Mouse (Mus musculus) liver (tissue): Measurements from ENCODE around the gene Itgb4.
A peak's percentile ranks its signal among the peaks of the same experiment; 100 is the strongest.

Source experiments
- DNase-seq: peaks from one replicate; pipeline ENCODE4 v3.0.0-alpha.2; 2020; ENCODE audit warnings: mixed read lengths

The Itgb4 gene

DNA sequence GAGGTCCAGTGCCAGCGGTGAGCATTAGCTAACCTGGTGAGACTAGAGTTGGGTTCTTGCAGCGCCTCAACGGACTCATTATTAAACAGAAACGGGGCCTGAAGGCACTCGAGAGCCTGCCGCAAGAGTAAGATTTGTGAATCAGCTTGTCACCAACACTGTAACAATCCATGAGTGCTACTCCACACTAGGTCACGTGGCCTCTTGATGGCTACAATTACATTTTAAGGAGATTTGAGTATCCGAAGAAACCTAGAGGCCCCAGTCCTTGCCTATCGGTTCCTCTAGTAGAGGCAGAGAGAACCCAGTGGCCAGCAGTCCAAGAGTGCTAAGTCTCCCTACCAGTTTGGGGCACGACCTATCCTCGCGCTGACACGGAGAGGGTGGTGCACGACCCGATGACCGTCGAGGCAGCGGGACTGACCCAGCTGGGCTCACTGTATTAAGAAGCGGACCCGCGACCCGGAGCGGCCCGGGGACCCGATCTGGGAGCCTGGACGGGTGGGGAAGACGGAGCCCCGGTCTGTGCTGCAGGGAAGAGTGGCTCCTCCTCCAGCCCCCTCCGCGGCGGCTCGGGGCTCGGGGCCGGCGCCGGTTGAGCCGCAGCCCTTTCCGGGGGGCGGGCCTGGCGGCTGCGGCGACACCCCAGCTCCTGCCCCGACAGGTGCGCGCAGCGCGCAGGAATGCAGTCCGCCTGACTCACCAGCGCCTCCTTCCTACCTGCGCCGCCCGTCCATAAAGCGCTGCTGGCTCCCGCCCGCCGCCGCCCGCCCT, at the start of gene Itgb4:
TSS of gene Itgb4 (plus strand) at position 401 of the 774 bp plus-strand sequence.
- peak; percentile 37 for DNase-seq

DNA sequence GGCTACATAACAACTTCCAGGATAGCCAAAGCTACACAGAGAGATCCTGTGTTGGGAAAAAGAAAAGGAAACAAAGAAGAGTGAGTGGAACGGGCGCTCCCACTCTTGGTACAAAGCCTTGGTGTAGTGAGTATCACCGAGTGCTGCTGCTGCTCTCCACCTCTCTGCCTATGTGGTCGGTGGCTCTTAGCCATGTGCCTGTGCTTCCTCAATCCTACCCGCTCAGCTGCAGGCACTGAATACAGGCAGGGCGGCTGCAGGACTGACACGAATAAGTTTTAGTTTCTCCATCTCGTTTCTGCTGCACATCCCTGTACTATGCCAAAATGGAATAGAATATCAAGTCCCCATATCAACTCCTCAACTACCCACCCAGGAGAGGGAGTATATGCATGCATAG, 45.5 kb upstream of the Itgb4 start:
- no peak for DNase-seq

DNA sequence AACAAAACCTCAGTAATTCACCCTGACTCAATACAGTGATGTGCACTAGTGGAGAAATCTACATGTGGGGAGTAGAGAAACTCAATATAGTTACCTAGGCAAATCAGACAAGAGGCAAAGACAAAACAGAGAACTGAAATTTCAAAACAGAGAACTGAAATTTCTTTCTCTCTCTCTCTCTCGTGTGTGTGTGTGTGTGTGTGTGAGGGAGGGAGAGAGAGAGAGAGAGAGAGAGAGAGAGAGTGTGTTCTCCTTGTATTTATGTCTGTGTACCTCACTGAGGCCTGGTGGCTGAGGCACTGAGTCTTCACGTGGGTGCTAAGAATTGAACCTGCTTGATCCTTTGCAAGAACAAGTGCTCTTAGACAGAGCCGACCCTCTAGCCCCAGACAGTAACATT, 44.7 kb upstream of the Itgb4 start:
- no peak for DNase-seq

DNA sequence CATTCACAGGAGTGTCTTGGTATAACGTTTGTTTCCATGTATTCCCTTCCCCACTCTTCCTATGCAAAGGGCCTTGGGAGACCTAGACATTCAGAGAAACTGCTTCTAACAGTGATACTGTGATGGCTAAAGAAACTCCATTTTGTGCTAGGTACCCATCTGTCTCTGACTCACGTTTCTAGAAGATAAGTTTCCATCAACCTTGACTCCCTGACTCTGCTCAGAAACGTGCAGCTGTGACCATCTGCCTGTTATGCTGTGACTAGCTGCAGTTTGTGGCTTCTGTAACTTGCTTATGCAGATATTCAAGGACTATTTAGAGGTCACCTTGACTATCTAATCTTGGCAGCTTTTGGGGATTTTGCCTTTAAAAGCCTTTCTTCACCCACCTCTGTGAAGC, 43.3 kb upstream of the Itgb4 start:
- DNase-seq: no peak

DNA sequence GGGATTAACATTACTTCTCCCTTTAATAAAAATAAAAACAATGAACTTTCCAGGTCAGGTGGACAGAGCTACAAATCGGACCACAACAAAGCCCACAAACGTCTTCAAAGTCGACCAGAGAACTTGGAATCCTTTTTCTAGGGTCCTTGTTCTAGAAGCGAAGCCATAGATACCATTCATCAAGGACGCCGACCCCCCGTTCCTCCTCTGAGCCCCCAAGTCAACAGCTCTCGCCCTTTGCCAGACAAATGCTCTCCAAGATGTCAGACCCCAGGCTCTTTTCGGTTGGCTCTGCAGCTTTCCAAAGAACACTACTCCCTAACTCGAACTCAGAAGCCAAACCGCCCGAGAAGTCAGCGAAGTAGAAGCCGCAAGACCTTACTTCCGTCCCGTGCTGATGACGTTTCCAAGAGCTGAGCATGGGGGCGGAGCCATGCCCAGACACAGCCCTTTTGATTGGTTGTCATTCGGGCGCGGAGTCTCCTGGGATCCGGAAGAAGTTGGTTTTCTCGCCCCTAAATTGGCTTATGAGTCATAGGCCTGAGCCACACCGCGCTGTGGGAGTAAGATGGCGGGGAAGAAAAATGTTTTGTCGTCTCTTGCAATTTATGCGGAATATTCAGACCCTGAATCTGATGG, 41.3 kb upstream of the Itgb4 start, which contains the start of the genes Sap30bp and Recql5:
TSS of gene Sap30bp (plus strand) at position 175 of the 639 bp plus-strand sequence.
TSS of gene Recql5 (minus strand) at position 370 of the 639 bp plus-strand sequence.
- DNase-seq: peak; percentile 95

DNA sequence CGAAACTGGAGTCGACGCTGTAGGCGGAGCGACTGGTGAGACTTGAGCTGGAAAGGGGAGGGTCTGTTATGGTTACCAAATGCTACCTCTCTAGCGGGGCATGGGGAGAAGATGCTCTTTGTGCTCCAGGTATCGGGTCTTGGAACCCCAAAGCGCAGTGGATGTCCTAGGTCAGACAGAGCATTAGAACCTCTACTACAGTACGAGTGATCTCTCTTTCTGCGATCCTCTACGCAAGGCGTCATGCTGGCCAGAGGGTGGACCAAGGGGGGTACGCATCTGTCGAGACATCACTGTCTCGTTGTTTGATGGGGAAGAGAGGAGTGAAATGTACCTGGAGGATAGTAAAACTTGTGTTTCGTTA, 40.8 kb upstream of the Itgb4 start:
- no peak for DNase-seq

DNA sequence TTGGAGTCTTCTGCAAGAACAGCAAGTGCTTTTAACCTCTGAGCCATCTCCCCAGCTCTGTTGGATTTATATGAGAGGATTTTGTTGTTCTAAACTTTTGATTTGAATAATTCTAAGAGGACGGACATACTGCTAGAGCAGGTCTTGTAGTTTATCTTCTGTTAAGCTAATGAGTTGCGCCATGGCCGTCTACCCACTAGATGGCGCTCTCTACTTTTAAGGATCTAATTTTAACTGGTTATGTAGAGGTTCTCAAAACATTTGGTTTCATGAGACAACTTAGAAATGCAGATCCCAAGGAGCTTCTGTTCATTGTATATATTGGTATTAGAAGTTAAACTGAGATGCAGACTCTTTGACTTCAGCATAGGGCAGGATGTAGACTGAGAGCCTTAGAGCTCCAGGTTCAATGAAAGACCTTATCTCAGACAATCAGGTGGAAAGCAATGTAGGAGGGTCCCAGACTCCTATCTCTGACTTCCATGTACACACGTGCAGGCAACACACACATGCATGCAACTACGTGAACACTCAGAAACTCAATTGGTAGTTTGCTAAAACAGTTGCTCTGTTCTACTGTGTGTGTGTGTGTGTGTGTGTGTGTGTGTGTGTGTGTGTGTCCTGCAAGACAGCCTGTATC, 34.7 kb upstream of the Itgb4 start:
- DNase-seq: peak; percentile 68

DNA sequence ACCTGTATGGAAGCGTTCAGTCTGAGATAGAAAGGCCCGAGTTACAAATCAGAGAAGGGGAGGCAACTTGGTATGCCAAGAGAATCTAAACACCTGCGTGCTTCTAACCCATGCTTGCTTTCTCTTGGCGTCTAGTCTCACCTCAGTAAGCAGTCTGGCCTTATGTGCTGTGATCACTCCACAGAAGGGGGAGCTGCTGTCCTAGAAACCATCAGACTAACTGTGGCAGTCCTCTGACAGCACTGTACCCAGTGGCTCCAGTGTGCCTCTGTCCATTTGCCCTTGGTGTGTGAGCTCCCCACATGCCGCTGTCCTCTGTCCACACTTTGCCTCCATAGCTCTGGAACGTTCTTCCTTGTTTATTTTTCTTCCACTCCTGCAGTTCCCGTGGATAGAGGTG, 32.5 kb upstream of the Itgb4 start:
- no peak for DNase-seq

DNA sequence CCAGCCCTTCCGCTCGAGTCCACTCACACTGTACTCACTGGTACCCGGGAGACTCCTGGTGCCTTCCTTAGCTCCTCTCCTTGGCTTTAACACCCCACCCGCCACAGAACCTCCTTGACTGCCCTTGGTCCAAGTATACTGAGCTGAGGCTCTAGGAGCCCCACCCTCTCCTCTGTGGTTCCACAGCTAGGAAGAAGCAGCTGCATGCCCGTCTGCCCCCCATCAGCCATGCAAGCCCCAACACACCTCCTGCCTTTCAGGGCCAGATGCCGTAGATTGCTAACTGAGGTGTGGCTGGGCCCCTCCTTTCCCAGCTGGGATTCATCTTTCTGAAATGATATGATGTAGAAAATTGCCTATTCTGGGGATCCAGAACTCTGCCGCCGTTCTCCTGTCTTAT, 29.3 kb upstream of the Itgb4 start:
- DNase-seq: no peak

DNA sequence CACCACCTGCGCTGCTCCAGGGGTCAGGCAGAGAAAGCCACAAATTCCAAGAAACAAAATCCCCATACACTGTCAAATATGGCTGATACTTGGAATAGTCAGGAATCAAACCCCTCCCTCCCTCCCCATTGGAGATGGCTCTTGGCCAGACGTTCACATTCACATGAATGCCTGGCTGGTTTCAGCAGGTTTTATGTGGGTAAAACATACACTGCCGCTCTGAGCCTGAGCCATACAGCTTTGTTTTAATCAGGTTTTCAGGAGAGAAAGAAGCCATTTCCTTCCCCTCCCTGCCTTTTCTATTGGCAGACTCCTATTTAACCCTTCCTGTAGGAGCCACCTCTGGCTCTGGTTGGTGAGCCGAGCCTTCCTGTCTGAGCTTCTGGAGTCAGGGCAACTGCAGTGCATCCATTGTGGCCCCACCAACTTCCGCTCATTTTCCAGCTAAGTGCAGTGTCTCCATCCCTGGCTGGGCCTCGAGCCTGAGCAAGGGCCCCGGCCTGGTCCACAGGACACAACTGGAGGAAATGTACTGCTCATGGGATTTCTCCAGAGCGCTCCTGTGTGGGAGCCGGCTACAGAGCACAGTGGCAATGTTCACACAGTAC, 28.2 kb upstream of the Itgb4 start:
- DNase-seq: no peak

DNA sequence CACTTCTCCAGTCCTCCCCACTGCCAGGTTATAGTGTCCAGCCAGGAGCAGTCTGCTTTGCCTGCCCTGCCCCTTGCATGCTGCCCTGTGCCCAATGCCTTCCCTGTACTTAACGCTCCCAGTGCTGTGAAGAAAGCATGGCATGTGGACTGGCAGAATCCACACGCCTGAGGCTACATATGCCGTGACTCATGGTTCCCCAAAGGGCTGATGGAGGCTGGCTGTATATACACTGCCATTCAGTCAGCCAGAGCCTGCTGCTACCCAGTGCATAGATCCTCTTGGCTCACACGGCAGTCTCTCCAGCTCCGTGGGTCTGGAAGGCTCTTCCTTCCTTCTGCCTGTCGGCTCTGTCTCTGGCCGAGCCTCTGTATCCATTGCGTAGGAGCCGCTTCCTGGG, 26.2 kb upstream of the Itgb4 start:
- DNase-seq: no peak

DNA sequence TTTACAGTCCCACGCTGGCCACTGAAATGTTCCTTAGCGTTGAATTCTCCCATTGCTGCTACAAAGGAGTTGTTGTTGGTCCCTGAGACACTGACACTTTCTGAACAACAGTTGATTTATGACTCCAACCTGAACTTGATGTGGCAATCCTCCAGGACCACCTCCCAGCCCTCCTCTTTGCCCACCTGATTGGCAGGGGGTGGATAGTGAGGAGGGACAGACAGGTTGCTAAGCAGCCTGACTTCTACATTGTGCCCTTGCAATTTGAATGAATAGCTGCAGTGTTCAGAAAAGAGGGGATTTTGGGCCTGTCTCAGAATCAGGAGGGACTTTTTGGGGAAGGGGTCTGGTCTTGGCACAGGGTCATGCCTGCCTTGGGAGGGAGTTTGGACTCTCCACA, 23.8 kb upstream of the Itgb4 start:
- DNase-seq: no peak

DNA sequence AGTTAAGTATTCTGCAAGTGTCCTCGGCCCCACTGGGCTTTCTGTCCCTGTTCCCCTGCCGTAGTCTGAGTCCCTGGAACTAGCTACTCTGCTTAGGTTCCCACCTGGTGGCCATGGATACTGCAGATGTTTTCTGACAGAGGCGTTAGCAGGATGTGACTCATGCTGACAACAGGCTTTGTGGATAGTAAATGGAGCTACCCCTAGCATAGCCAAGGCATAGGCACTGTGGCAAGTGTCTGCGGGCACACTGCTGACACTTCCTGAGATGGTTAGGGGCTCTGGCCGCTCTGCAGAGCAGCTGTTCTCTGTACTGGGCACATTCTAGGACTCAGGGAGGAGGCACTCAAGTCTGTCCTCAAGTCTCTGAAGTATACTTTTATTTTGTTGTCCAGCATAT, 19.8 kb upstream of the Itgb4 start:
- no peak for DNase-seq

DNA sequence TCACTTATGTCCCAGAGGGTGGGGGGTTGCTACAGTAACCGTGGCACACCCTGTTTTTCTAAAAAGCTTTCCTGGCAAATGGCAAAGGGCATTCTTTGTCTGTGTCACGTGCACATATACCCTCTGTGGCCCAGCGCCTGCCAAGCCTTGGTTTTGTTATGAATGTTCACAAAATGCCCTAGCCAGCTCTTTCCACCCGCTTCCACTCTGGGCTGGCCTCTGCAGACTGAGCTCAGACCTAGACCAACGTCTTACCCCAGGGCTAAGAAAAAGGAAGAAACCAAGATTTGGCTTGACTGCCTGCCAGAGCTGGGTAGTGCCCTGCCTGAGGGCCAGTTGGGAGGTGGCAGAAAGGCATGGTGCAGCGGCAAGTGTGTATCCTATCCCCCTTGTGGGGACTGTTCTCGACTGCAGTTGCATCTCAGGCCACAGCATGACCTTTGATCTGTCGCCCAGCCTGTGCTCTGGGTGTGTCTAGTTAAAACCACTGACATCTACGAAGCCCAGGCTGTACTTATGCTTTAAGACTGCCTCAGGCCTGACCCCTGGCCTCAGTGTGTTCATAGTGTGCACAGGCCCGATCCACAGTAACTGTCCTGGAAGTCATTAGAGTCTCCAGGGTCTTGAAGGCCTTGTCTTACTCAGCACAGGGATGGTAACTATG, 19.2 kb upstream of the Itgb4 start:
- no peak for DNase-seq

DNA sequence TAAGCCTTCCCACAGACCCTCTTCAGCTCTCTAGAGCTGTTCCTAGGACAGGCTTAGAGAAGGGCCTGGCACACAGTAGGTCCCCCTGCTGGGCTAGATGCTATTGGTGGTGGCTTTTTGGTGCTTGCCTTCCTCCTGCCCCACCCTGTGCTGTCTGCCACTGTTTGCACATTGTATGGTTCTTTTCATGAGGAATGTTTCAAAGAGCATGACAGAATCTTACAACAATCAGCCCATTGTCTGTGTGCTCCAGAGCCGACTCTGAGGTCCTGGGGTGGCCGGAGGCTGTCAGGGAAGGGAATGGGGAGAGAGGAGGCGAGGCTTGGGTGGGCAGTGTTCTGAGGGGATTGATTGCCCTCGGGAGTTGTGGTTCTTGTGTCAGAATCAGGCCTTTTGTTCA, 18.1 kb upstream of the Itgb4 start:
- DNase-seq: no peak

DNA sequence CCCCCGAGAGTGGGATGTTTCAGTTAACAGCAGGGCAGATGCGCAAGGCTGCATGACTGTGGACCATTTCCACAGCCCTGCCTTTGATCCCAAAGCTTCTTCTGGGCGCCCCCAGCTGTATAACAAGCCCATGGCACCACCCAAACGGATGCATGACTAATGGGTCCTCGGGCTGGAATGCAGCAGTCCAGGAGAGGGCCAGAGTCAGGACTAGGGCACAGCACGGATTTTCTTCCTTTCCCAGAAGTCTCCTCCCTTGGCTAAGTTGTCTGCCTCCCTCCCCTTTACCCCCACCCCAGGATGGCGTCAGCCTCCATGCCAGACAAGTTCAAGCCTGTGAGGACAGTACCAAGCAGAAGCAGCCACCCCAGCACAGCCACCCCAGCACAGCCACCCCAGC, 16.5 kb upstream of the Itgb4 start:
- no peak for DNase-seq

DNA sequence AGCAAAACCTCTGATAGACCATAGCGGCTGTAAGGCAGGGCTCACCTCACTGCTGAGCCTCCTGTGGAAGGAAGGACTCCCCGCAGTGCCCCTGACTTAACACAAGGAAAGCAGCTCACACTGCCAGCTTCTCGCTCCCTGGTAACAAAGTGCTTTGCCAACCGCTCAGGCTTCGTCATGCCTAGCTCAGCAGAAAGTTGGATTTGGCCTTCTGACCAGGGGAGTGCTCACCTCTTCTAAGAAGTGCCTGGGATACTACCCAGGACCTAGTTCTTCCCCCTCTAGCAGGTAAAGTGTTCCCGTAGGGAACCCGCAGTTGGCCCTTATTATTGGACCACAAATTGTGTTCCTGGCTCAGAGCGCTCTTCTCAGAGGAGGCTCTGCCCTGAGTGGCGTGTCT, 15.5 kb upstream of the Itgb4 start:
- DNase-seq: no peak

DNA sequence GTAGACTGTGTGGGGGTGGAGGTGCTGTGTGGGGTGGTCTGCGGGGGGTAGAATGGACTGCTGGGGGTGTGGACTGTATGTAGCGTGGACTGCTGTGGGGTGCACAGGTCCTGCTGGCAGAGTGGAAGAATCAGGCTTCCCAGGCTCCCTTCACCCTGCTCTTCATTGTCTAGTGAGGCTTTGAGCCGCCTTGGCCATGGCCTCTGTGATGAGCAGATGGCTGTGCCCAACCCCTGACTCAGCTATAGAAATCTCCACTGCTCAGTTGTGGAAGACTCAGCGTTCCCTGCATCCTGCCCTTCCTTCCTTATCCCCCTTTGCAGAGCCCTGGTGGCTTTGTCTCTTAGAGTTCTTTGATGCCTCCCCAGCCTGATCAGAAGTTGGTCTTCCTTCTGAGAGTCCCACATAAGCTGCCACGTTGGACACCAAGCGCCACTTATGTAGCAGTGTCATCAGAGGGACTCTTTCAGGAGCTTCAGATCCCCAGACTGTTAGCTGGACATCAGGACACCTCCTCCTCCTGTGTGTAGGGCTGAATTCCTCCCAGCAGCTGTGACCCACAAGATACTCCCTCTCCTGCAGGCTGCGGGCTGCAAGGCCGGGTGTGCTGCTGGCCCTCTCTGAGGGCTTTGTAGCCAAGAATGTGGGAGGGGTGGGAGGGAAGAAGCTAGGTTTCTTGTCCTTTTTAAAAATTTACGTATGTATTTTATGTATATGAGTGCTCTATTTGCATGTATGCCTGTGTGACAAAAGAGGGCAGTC, 11.7 kb upstream of the Itgb4 start:
- no peak for DNase-seq

DNA sequence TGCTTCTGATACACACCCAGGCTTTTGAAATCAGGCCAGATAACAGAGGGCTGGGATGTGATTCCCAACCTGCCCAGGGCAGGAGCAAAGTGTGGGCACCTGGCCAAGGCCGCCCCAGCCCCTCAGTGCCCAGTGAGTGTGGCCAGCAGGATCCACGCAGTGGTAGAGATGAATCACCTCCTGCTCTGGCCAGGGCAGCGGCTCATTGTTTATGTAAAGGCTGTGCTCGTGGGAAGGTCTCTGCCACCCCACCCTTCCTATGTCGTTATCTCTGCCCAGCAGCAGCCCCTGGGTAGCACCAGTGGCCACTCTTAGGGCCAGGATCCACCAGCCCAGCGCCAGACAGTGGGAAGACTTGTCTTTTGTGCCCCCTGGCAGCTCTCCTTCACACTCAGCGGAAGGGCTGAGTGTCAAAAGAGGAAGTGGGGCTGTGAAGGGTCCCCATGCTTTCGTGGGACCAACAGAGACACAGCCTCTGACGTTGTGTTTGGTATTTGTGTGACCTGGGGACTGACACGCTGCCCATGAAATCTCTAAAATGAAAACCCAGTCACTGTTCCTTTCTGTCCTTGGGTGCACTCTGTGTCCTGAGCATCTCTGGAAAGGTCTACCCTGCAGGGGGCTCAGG, 9.4 kb upstream of the Itgb4 start:
- peak; percentile 24 for DNase-seq

DNA sequence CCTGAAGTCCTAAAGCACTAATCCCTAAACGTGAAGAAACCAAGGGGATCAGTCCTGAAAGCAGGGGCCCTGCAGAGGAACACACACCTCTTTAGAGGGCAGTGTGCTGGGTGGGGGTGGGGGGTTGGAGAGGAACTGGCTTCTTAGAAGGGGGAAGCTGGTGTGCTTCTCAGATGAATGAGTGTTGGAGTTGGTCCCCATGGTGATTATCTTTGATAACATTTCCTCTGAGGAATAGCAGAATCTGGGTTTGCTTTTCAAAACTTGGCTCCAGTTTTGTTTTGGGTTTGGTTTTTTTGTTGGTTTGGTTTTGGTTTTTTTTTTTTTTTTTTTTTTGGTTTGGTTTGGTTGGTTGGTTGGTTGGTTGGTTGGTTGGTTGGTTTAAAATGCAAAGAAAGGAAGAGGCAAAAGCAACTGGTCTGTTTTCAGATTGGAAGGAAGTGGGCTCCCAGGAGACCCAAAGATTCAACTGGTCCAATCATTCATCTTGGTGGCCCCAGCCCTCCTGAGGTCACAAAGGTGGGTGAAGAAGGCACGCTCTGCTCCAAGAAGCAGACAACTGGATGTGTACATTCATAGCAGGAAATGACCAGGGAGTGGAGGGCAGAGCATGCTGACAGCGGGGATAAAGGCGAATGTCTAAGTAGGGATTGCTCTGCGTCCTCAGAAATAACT, 5.6 kb upstream of the Itgb4 start:
- DNase-seq: no peak

DNA sequence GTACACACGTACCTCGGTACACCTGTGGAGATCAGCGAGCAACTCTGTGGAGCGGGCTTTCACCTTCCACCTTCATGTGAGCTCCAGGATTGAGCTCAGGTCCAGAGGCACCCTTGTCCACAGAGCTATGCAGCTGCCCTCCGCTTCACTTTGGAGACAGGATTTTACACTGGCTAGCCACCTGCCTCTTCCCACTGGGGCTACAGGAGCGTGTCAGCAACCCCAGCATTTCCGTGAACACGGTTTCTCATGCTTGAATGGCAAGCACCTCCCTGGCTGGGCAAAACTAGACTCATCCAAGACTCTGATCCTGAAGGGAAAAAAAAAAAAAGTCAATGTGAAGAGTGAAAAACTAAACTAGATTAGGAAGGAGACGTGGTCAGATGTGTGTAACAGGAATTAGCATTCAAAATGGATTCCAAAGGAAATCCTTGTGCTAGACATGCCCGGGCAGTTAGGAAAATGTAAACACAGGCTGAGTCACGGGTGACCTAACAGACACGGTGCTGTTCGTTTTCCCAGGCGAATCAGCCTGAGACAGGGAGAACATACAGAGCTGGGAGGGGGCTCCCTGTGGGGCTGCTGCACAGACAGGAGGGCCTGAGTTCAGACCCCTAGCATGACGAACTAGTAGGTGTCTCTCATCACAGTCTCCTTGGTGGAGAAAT, 4.4 kb upstream of the Itgb4 start:
- no peak for DNase-seq
